Mouse (Mus musculus) forebrain, embryonic 14.5 days (tissue): Measurements from ENCODE around the gene Spata18. TPM values are rescaled to one million over a fixed set of nuclear protein-coding genes. Genes with fewer than 3 reads are reported as not detected.

Experiments
- ATAC-seq: fragments of 200-750 bp; cut with Nextera tagmentation; 2 replicates; pipeline ENCODE4 v1.8.0; 2017; ENCODE audit warnings: mild to moderate bottlenecking, moderate library complexity
- DNase-seq: peaks from one replicate; pipeline ENCODE4 v3.0.0-alpha.2; 2015; ENCODE audit warnings: low spot score
- H3K27ac ChIP-seq: fragments of 300-500 bp; sonication (generic); 2 replicates; pipeline ENCODE4 v1.5.1; 2014; ENCODE audit warnings: low read depth, mild to moderate bottlenecking, control low read depth, low read length, moderate library complexity
- H3K27me3 ChIP-seq: fragments of 300-500 bp; sonication (generic); replicated peaks from 2 replicates; pipeline ENCODE4 v1.6.1; 2014; ENCODE audit warnings: low read length, control low read depth, mixed read lengths; ENCODE audit not compliant: control insufficient read depth, insufficient read depth
- H3K36me3 ChIP-seq: fragments of 300-500 bp; sonication (generic); 2 replicates; pipeline ENCODE4 v1.6.1; 2014; ENCODE audit warnings: low read length, control low read depth; ENCODE audit not compliant: control insufficient read depth, insufficient read depth
- H3K4me1 ChIP-seq: fragments of 300-500 bp; sonication (generic); 2 replicates; pipeline ENCODE4 v1.6.1; 2014; ENCODE audit warnings: antibody characterized with exemption, low read length, control low read depth; ENCODE audit not compliant: control insufficient read depth, insufficient read depth
- H3K4me2 ChIP-seq: fragments of 300-500 bp; sonication (generic); 2 replicates; pipeline ENCODE4 v1.6.1; 2014; ENCODE audit warnings: mild to moderate bottlenecking, control low read depth, low read length
- H3K4me3 ChIP-seq: fragments of 300-500 bp; sonication (generic); 2 replicates; pipeline ENCODE4 v1.5.1; 2014; ENCODE audit warnings: low read depth, low read length, control low read depth
- H3K9ac ChIP-seq: fragments of 300-500 bp; sonication (generic); 2 replicates; pipeline ENCODE4 v1.6.1; 2014; ENCODE audit warnings: mild to moderate bottlenecking, low read length, control low read depth, moderate library complexity
- H3K9me3 ChIP-seq: fragments of 300-500 bp; sonication (generic); replicated peaks from 2 replicates; pipeline ENCODE4 v1.6.1; 2016; ENCODE audit warnings: low read length, control low read depth, mixed read lengths; ENCODE audit not compliant: control insufficient read depth
- WGBS: fragments of 180-500 bp; shearing (Covaris S2); extraction: QIAGEN DNeasy Blood & Tissue Kit; methylation state at CpG from one replicate; pipeline ENCODE4 v1.1.7; 2014; 5-methylcytosine and 5-hydroxymethylcytosine counted together
- polyA plus RNA-seq: library from polyadenylated mRNA; unstranded; fragments of >200 nt; fragmentation: Nextera tagmentation; extraction: Ambion mirVana; gene quantifications from 2 replicates; pipeline ENCODE4 v1.2.1, GENCODE M21; 2014

Spata18 gene
- polyA plus RNA-seq, 1 experiment from 2014 or later, result 0.83 TPM

DNA sequence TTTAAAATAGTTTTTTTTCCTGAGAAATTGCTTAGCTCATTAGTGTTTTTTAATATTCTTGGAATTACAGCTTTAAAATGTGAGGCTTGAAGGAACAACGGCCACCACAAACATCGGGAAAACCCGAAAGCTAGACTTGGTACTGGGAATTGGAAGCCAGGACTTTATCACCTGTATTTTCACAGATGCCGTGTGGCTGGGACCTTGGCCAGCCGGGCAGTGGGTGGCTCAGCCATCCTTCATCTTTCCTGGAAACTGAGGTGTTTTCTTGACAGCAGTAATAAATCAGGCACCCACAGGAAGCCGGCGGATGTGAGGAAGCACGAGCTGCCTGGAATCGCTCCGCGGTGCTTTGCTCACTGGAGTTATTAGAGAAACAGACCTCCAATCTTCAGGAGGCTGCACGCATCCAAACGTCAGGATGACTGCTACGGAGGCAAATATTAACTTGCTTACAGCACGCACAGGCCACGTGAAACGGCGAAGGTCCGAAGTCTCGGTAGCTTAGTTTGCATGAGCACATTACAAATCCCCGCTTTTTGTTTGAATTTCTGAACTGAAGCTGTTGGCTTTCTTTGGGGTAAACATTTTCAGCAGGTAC, 70.6 kb downstream of the Spata18 start:
- Histone ChIP-seq H3K27me3 (no peaks in the 10 kb centered on the region), H3K4me1 (no peaks in the 10 kb centered on the region), H3K9ac (no peak overlapping the region), H3K27ac (no peak overlapping the region), H3K4me2 (no peak overlapping the region), H3K9me3 (no peaks in the 10 kb centered on the region), H3K36me3 (no peaks in the 10 kb centered on the region), H3K4me3 (no peak overlapping the region)
- DNase-seq, result no peak
- no peak for ATAC-seq
- WGBS, result 91% methylated on average over 21 of the region's 21 CpGs

DNA sequence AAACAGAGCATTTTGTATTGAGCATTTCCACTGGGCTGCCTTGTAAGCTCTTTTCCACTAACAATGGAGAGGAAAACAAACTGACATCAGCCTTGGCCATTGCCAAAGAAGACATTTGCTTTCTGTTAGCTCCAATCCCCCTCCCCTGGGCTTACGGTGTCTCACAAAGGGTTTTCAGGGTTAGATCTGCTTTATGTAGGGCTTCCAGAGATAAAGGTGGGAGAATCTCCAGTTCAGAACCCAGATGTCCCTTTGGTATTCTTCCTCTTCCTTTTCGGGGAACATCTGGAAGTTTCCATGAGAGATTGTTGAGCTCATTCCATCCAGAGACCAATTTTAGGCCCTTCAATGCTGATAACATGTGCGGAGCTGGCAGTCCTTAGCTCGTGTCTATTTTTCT, 74.8 kb downstream of the Spata18 start:
- DNase-seq, result peak; percentile 14
- no peak for ATAC-seq
- no peaks in the 10 kb centered on the region for H3K36me3 ChIP-seq
- H3K9ac ChIP-seq, result no peak overlapping the region
- WGBS, result 90% methylated on average over 4 of the region's 4 CpGs
- no peak overlapping the region for H3K4me3 ChIP-seq
- no peaks in the 10 kb centered on the region for H3K4me1 ChIP-seq
- no peaks in the 10 kb centered on the region for H3K9me3 ChIP-seq
- no peak overlapping the region for H3K4me2 ChIP-seq
- no peak overlapping the region for H3K27ac ChIP-seq
- no peaks in the 10 kb centered on the region for H3K27me3 ChIP-seq

DNA sequence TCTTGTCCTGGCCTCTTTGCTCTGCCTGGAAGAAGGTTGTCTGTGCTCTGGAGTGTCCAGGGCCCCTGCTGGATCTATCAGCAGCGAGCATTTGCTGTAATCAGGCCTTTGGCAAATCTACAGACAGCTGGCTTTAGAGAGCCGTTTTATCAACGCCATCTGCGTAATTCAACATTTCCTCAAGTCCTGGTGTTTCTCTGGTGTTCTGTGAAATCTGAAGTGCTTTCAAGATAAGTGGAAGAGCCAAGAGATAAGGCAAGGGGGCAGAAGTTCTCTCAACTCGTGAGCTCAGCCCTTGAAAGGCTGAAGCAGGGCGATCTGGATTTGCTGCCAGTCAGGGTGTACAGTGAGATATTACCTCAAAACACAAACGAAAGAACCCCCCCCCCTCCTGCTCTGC, 77.5 kb downstream of the Spata18 start:
- WGBS, result 88% methylated on average over 7 of the region's 7 CpGs
- Histone ChIP-seq H3K27ac (no peak overlapping the region), H3K9me3 (no peaks in the 10 kb centered on the region), H3K27me3 (no peaks in the 10 kb centered on the region), H3K9ac (no peak overlapping the region), H3K4me2 (no peak overlapping the region), H3K4me1 (no peaks in the 10 kb centered on the region), H3K36me3 (no peaks in the 10 kb centered on the region), H3K4me3 (no peak overlapping the region)
- DNase-seq, result no peak
- ATAC-seq, result no peak

Other genes starting within 250 kb of the Spata18 start
- 0.26 TPM in 1 of 2 replicates, not detected in the other for gene Cwh43, start 245.3 kb upstream of the Spata18 start, polyA plus RNA-seq
- gene Dcun1d4, start 170.4 kb upstream of the Spata18 start, polyA plus RNA-seq, result 52.8 and 55.4 TPM in 2 replicates
- not detected in 2 replicates for gene Lrrc66, start 18.9 kb upstream of the Spata18 start, polyA plus RNA-seq
- gene Sgcb, start 3.6 kb upstream of the Spata18 start, polyA plus RNA-seq, result 20.9 and 25.6 TPM in 2 replicates